Mouse (Mus musculus) MN1 (cell line): ENCODE data around the gene Fam83g.
A peak's percentile ranks its signal among the peaks of the same experiment; 100 is the strongest.

ENCODE experiments used
- DNase-seq: peaks from one replicate; pipeline ENCODE4 v3.0.0-alpha.2; 2016; ENCODE audit warnings: low spot score

The Fam83g gene

DNA sequence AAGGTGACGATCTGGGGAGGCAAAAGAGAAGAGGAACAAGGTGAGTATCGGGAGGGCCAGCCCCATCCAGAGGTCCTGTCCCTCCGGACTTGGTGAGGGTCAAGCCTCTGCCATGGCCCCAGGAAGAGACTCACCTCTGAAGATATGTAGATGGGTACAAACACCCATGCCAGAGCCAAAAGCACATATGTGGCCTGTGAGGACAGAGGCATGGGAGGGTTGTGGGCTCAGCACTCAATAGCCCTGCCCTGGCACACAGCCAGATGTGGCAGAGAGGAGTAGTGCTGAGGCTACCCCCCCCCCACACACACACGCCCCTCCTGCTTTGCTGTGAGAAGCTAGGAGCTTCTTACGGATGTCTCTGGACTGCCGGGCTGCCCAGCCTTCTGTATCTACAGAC, 31.2 kb downstream of the Fam83g start:
- DNase-seq: peak; percentile 9

GRCm38 (mm10) chr11:61717990-61718389, 34.1 kb downstream of the Fam83g start:
- no peak for DNase-seq

- no peak for DNase-seq
Measured at GRCm38 (mm10) chr11:61719387-61719786, 35.5 kb downstream of the Fam83g start.

GRCm38 (mm10) chr11:61719826-61720225, 35.9 kb downstream of the Fam83g start:
- no peak for DNase-seq

DNA sequence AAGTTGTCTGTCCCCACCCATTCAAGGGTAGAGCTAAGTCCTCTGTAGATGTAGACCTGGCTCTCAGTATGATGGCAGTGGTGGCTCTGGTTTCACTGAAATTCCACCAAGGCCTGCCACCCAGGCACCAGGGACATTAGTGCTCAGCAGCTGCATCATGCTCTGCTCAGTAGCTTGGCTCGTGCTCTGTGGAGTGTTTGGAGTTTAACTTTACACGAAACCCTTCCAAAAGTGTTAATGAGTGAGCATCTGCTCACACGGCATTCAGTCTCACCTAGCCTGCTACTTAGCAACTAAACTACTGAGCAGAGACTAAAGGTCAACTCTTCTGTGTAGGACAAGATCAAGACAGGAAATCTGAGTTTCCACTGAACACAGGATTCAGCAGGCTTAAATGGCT, 36.7 kb downstream of the Fam83g start, which contains the start of gene Slc5a10:
TSS of gene Slc5a10 (minus strand) at position 191 of the 400 bp plus-strand sequence.
- DNase-seq: no peak

DNA sequence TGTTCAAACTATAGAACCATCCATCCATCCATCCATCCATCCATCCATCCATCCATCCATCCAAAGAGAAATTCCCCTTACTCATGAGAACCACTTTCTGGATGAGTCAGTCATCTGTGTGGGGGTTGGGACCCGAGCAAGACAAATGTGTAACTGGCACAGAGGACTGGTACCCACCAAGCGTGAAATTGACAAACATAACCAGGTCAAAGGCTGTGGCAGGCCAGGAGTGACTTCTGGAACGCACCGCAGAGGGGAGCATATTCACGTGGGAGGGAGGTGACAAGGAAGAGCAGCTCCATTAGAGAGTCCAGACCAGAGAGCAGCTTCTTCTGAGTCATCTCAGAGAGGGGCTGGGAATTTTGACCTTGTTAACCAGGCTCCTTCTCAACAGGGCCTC, 38.2 kb downstream of the Fam83g start:
- no peak for DNase-seq

- DNase-seq: no peak
Measured at GRCm38 (mm10) chr11:61728037-61728436, 44.1 kb downstream of the Fam83g start.

- no peak for DNase-seq
Measured at GRCm38 (mm10) chr11:61732672-61733071, 48.8 kb downstream of the Fam83g start.

DNA sequence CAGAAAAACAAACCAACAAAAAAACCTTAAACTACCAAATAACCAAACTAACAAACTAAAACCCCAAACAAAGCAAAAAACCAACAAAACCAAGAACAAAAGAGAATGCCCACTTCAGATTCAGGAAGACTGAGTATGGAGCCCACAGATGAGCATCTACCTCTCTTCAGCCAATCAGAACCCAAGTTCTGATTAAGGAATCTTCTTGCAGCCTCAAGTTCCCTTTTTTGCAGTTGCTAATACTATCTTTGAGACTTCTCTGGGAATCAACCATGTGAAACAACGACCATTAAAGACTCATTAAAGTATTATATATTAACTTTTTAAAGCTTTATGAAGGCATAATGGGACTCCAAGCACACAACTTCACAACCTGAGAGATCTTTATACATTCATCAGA, 53.4 kb downstream of the Fam83g start:
- DNase-seq: no peak

GRCm38 (mm10) chr11:61740500-61740899, 56.6 kb downstream of the Fam83g start:
- DNase-seq: no peak

DNA sequence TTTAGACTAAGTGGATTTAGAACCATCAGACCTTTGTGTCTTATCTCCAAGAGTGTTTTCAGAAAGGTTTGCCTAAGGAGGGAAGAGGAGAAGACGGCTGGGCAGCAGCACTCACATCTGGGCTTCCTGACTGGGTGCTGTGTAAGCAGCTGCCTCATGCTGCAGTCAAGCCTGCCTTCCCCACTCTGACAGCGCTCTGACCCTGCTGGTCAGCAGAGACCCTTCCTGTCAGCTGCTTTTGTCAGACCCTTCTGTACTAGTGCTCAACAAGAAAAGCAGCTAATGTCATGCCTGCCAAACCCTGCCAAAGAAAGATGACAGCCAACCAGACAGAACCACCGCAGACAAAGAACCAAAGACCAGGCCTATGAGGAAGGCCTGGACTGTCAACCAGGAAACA, 59.9 kb downstream of the Fam83g start:
- DNase-seq: no peak

DNA sequence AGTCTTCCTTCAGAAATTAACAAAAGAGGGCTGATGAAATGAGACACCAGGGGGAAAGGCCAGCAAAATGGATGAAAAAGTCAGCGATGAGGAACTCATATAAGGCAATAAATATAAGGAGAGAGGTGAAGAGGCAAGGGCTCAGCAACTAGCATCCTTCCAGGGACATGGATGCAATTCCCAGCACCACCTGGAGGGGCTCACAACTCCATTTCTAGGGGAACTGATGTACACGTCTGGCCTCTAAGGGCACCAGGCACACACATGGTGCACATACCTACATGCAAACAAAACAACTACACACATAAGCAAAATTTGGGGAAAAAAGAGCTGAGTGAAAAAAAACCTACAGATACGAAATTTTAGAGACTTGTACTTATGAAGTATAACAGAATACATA, 60.6 kb downstream of the Fam83g start:
- no peak for DNase-seq

DNA sequence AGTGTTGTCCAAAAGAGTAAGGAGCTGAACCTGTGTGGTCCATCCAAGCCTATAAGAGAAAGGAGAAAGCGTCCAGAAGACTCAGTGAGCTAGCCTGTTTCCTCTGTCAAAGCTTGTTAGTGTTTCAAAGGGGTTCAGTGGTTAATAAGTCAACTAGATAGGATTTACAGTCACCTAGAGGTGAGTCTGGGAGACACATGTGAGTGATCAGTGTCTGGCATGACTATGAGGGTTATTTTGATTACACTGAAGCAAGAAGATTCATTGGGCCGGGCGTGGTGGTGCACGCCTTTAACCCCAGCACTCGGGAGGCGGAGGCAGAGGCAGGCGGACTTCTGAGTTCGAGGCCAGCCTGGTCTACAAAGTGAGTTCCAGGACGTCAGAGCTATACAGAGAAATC, 61.9 kb downstream of the Fam83g start:
- DNase-seq: no peak

- DNase-seq: no peak
Measured at GRCm38 (mm10) chr11:61747161-61747560, 63.3 kb downstream of the Fam83g start.

GRCm38 (mm10) chr11:61751612-61752011, 67.7 kb downstream of the Fam83g start:
- DNase-seq: no peak

- DNase-seq: no peak
Measured at GRCm38 (mm10) chr11:61757151-61757550, 73.3 kb downstream of the Fam83g start.
